Mouse (Mus musculus) stomach, embryonic 16.5 days (tissue): ENCODE results near the gene Tec. TPM values are rescaled to one million over a fixed set of nuclear protein-coding genes. Genes with fewer than 3 reads are reported as not detected.

Source experiments
- ATAC-seq: fragments of 200-750 bp; cut with Nextera tagmentation; 2 replicates; pipeline ENCODE4 v1.8.0; 2017; ENCODE audit warnings: moderate number of reproducible peaks, moderate TSS enrichment; ENCODE audit not compliant: insufficient read depth, low FRiP score
- H3K27ac ChIP-seq: fragments of 300-500 bp; sonication (generic); 2 replicates; pipeline ENCODE4 v1.5.1; 2014; ENCODE audit warnings: low read length
- H3K27me3 ChIP-seq: fragments of 300-500 bp; sonication (generic); 2 replicates; pipeline ENCODE4 v1.6.1; 2014; ENCODE audit warnings: low read length, control low read depth, mixed read lengths; ENCODE audit not compliant: control insufficient read depth, insufficient read depth
- H3K36me3 ChIP-seq: fragments of 300-500 bp; sonication (generic); 2 replicates; pipeline ENCODE4 v1.6.1; 2014; ENCODE audit warnings: low read length; ENCODE audit not compliant: control insufficient read depth, insufficient read depth
- H3K4me1 ChIP-seq: fragments of 300-500 bp; sonication (generic); 2 replicates; pipeline ENCODE4 v1.6.1; 2014; ENCODE audit warnings: low read length, control low read depth, mixed read lengths; ENCODE audit not compliant: control insufficient read depth, insufficient read depth
- H3K4me2 ChIP-seq: fragments of 300-500 bp; sonication (generic); 2 replicates; pipeline ENCODE4 v1.6.1; 2014; ENCODE audit warnings: low read depth, low read length, mixed read lengths
- H3K4me3 ChIP-seq: fragments of 300-500 bp; sonication (generic); replicated peaks from 2 replicates; pipeline ENCODE4 v1.5.1; 2014; ENCODE audit warnings: mild to moderate bottlenecking, low read length
- H3K9ac ChIP-seq: fragments of 300-500 bp; sonication (generic); 2 replicates; pipeline ENCODE4 v1.6.1; 2014; ENCODE audit warnings: low read length
- H3K9me3 ChIP-seq: fragments of 300-500 bp; sonication (generic); replicated peaks from 2 replicates; pipeline ENCODE4 v1.6.1; 2016; ENCODE audit warnings: low read length, control low read depth; ENCODE audit not compliant: control insufficient read depth
- WGBS: fragments of 180-500 bp; shearing (Covaris S2); extraction: QIAGEN DNeasy Blood & Tissue Kit; methylation state at CpG from one replicate; pipeline ENCODE4 v1.1.7; 2014; 5-methylcytosine and 5-hydroxymethylcytosine counted together
- polyA plus RNA-seq: library from polyadenylated mRNA; unstranded; fragments of >200 nt; fragmentation: Nextera tagmentation; extraction: Ambion mirVana; gene quantifications from 2 replicates; pipeline ENCODE4 v1.2.1, GENCODE M21; 2015

Gene Tec
- polyA plus RNA-seq: 12.5 and 13.0 TPM in 2 replicates

DNA sequence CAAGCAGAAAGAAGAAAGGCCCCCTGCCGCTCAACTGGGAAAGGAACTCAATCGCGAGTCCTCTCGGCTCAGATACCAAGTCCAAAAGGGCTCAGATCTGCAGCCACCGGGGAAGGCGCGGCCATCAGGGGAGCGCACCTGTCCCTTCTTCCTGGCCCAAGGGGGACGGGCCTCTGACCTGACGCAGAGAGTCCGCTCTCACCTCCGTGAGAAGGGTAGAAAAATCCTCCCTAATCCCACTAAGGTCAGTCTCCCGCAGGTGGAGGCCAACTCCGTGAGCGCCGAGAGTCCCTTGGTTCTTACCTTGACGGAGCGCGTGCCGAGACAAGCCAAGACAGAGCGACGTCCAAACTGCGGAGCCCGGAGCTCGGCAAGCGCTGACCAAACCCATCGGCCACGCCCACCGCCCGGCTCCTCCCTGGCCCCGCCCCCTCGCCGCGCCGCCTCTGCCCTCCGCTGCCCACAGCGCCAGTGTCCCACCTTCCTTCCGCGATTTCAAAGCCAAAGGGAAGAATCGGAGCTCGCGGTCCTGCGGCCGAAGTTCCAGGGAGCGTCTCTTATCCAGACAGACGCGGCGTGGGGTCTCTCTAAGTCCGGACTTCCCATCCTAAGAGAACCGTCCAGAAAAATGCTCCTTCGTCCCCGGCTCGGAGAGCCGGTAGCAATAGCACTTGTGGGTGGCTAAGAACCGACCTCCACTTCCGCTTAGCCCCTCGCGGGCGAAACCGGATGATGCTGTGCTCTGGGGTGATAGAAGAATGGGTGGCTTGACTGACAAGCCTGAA, at the start of gene Tec:
Gene Tec, minus strand, starts transcription at position 393 of the 785 bp plus-strand sequence.
- WGBS: under 1% methylated on average over 60 of the region's 60 CpGs
- ATAC-seq: peak; percentile 94
- Histone ChIP-seq H3K27me3 (peaks cover 5% of the 10 kb centered on the region; the same call in 1 of the 2 replicates), H3K9me3 (no peaks in the 10 kb centered on the region), H3K36me3 (no peaks in the 10 kb centered on the region), H3K4me2 (peak within 1 kb of the TSS; percentile 96), H3K9ac (peak within 1 kb of the TSS; percentile 76), H3K4me1 (peaks cover 4% of the 10 kb centered on the region), H3K4me3 (peak within 1 kb of the TSS; percentile 64), H3K27ac (peak within 1 kb of the TSS; percentile 67)

- peaks cover 26% of the 10 kb centered on the region for H3K4me1 ChIP-seq
- H3K27ac ChIP-seq: peak overlapping the region; percentile 99
- peak overlapping the region; percentile 99 for H3K4me3 ChIP-seq
- no peaks in the 10 kb centered on the region for H3K36me3 ChIP-seq
- ATAC-seq: no peak
- no peaks in the 10 kb centered on the region for H3K9me3 ChIP-seq
- WGBS: 33% methylated on average over 1 of the region's 1 CpGs
- peak overlapping the region; percentile 75 for H3K4me2 ChIP-seq
- H3K9ac ChIP-seq: peak overlapping the region; percentile 43; the same call in 1 of the 2 replicates
- H3K27me3 ChIP-seq: no peaks in the 10 kb centered on the region
Measured at GRCm38 (mm10) chr5:72916851-72917250, 48.6 kb upstream of the Tec start.

- Histone ChIP-seq H3K27me3 (no peaks in the 10 kb centered on the region), H3K9ac (peak overlapping the region; percentile 99), H3K4me1 (peaks cover 26% of the 10 kb centered on the region), H3K27ac (peak overlapping the region; percentile 99), H3K36me3 (no peaks in the 10 kb centered on the region), H3K4me2 (peak overlapping the region; percentile 75), H3K4me3 (peak overlapping the region; percentile 99), H3K9me3 (no peaks in the 10 kb centered on the region)
- ATAC-seq: no peak
- WGBS: 20% methylated on average over 4 of the region's 4 CpGs
Measured at GRCm38 (mm10) chr5:72916048-72916447, 47.8 kb upstream of the Tec start.

DNA sequence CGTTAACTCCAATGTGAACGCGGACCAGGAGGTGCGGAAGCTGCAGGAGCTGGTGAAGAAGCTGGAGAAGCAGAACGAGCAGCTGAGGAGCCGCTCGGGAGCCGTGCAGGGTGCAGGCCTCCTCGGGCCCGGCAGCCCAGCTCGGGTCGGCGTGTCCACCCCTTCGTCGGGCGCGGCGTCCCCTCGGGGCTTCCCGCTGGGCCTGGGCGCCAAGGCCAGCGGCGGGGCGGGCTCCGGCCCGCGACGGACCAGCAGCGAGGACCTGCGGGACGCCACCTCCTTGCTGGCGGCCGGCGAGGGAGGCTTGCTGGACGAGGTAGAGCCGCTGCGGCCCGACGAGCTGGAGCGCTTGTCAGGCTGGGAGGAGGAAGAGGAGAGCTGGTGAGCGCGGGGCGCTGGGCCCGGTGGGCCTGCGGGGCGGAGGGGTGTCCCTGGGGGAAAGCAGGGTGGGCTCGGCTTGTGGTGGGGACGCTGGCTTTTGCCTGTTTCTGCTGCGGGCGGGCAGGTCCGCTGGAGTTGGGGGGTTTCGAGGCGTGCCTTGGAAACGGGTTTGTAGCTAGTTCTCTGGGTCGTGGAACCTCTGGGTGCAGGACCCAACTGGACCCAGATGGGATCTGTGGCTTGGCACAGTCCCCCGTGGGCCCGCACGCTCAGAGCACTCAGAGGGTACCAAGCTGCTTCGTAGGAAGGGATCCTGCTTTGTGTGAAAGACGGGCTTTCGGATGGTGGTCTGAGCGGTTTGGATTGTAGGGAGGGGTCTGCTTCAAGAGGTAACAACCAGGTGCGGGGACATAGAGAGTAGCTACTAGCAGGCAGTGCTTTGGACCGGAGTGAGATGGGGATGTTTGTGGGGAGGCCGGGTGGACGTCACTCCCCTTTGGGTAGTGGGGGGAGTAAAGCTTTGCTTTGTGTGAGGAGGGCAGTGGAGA, 46.6 kb upstream of the Tec start:
- peak overlapping the region; percentile 99 for H3K9ac ChIP-seq

GRCm38 (mm10) chr5:72913648-72914557, 45.6 kb upstream of the Tec start, which contains the start of gene Slain2:
Gene Slain2 (plus strand): TSS chr5:72914304.
- Histone ChIP-seq H3K27ac (peak within 1 kb of the TSS; percentile 99), H3K27me3 (no peaks in the 10 kb centered on the region), H3K9ac (peak within 1 kb of the TSS; percentile 99), H3K36me3 (no peaks in the 10 kb centered on the region), H3K9me3 (no peaks in the 10 kb centered on the region), H3K4me1 (peaks cover 26% of the 10 kb centered on the region), H3K4me3 (peak within 1 kb of the TSS; percentile 99), H3K4me2 (peak within 1 kb of the TSS; percentile 75)
- ATAC-seq: peak; percentile 95
- WGBS: under 1% methylated on average over 82 of the region's 83 CpGs

More for the DNA sequence above, 46.6 kb upstream of the Tec start:
- peak overlapping the region; percentile 99 for H3K27ac ChIP-seq
- H3K4me3 ChIP-seq: peak overlapping the region; percentile 99
- no peaks in the 10 kb centered on the region for H3K9me3 ChIP-seq
- peaks cover 26% of the 10 kb centered on the region for H3K4me1 ChIP-seq
- peak overlapping the region; percentile 75 for H3K4me2 ChIP-seq
- ATAC-seq: peak; percentile 34
- H3K36me3 ChIP-seq: no peaks in the 10 kb centered on the region
- H3K27me3 ChIP-seq: no peaks in the 10 kb centered on the region
- WGBS: under 1% methylated on average over 66 of the region's 66 CpGs

DNA sequence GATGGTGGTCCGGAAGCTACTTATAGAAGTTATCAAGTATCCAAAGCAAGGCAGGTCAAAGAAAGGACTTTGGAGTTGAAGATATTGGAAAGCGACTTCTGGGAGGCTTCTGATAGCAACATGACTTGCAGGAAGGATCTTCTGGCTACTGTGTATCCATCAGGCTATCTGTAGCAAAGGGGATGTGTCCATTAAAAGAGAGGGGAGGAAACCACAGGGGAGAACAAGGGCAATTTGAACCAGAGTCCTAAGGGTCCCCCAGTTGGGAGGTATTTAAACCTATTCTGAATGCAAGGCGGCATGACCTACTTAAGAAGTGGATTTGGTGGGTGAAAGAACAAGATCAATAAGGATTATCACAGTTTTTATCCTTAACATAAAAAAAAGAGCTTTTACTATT, 43.0 kb upstream of the Tec start:
- Histone ChIP-seq H3K9ac (no peak overlapping the region), H3K4me2 (no peak overlapping the region), H3K27ac (no peak overlapping the region), H3K9me3 (no peaks in the 10 kb centered on the region), H3K4me3 (no peak overlapping the region), H3K36me3 (no peaks in the 10 kb centered on the region), H3K4me1 (peaks cover 13% of the 10 kb centered on the region), H3K27me3 (no peaks in the 10 kb centered on the region)
- WGBS: 88% methylated on average over 3 of the region's 3 CpGs
- ATAC-seq: no peak

DNA sequence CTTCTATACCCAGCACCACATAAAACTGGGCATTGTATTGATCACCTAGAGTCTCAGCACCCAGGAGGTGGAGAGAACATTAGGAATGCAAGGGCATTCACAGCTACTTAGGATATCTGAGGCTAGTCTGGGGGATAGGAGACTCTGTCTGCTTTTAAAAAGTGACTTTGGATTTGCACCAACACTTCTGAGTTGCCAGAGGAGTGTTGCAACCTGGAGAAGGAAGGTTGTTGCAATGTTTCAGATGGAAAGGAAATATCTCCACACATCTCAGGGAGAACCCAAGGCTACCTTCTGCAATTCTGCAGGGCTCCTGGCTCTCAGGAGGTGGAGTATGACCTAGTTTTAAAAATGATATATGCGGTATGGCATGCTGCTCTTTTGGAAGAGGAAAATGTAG, 42.1 kb upstream of the Tec start:
- ATAC-seq: no peak
- no peak overlapping the region for H3K4me3 ChIP-seq
- no peak overlapping the region for H3K4me2 ChIP-seq
- 89% methylated on average over 1 of the region's 1 CpGs for WGBS
- H3K36me3 ChIP-seq: no peaks in the 10 kb centered on the region
- H3K9ac ChIP-seq: no peak overlapping the region
- H3K9me3 ChIP-seq: no peaks in the 10 kb centered on the region
- peaks cover 8% of the 10 kb centered on the region for H3K4me1 ChIP-seq
- H3K27ac ChIP-seq: peak overlapping the region; percentile 38; the same call in 1 of the 2 replicates
- H3K27me3 ChIP-seq: no peaks in the 10 kb centered on the region

DNA sequence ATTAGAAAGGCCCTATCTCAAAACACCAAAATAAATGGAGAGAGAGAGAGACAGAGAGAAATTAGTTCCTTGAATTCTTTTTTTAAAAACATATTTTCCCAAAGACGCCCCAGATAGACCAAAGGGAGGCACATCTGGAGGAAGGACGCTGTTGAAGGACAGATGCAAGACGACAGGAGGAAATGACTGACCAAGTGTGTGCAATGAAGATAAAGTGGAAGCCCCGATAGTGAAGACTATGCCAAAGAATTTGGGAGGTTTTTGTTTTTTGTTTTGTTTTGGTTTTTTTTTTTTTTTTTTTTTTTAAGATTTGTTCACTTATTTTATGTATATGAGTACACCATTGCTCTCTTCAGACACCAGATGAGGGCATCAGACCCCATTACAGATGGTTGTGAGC, 41.1 kb upstream of the Tec start:
- H3K27me3 ChIP-seq: no peaks in the 10 kb centered on the region
- H3K36me3 ChIP-seq: no peaks in the 10 kb centered on the region
- peaks cover 8% of the 10 kb centered on the region for H3K4me1 ChIP-seq
- no peak overlapping the region for H3K4me3 ChIP-seq
- H3K27ac ChIP-seq: no peak overlapping the region
- H3K9me3 ChIP-seq: no peaks in the 10 kb centered on the region
- 69% methylated on average over 4 of the region's 4 CpGs for WGBS
- no peak overlapping the region for H3K4me2 ChIP-seq
- no peak for ATAC-seq
- no peak overlapping the region for H3K9ac ChIP-seq
